Mouse (Mus musculus) heart, embryonic 10.5 days (tissue): ENCODE measurements around the gene Arhgap25. TPM values are rescaled to one million over a fixed set of nuclear protein-coding genes. Genes with fewer than 3 reads are reported as not detected.

Experiments
- DNase-seq: peaks from one replicate; pipeline ENCODE4 v3.0.0-alpha.2; 2017; ENCODE audit warnings: low spot score
- H3K27ac ChIP-seq: fragments of 300-500 bp; sonication (generic); 2 replicates; pipeline ENCODE4 v1.5.1; 2016; ENCODE audit warnings: mild to moderate bottlenecking
- H3K27me3 ChIP-seq: fragments of 300-500 bp; sonication (generic); 2 replicates; pipeline ENCODE4 v1.6.1; 2016; ENCODE audit warnings: mild to moderate bottlenecking; ENCODE audit not compliant: poor library complexity, insufficient read depth, severe bottlenecking
- H3K36me3 ChIP-seq: fragments of 300-500 bp; sonication (generic); 2 replicates; pipeline ENCODE4 v1.6.1; 2016; ENCODE audit warnings: mild to moderate bottlenecking, moderate library complexity
- H3K4me1 ChIP-seq: fragments of 300-500 bp; sonication (generic); 2 replicates; pipeline ENCODE4 v1.6.1; 2016; ENCODE audit warnings: mild to moderate bottlenecking
- H3K4me3 ChIP-seq: fragments of 300-500 bp; sonication (generic); 2 replicates; pipeline ENCODE4 v1.5.1; 2016; ENCODE audit warnings: mild to moderate bottlenecking, moderate library complexity
- H3K9me3 ChIP-seq: fragments of 300-500 bp; sonication (generic); 2 replicates; pipeline ENCODE4 v1.6.1; 2016; ENCODE audit warnings: mild to moderate bottlenecking, moderate library complexity
- WGBS: fragments of 180-500 bp; shearing (Covaris S2); methylation state at CpG from one replicate; pipeline ENCODE4 v1.1.7; 2016; 5-methylcytosine and 5-hydroxymethylcytosine counted together
- polyA plus RNA-seq: library from polyadenylated mRNA; unstranded; fragments of >200 nt; fragmentation: Nextera tagmentation; extraction: Ambion mirVana; gene quantifications from 2 replicates; pipeline ENCODE4 v1.2.1, GENCODE M21; 2016

Arhgap25 gene
- polyA plus RNA-seq, 1 experiment from 2014 or later: 3.9 TPM

- Histone ChIP-seq H3K27me3 (peaks cover 23% of the 10 kb centered on the region), H3K36me3 (no peaks in the 10 kb centered on the region), H3K4me1 (peaks cover 20% of the 10 kb centered on the region), H3K9me3 (no peaks in the 10 kb centered on the region), H3K27ac (no peak overlapping the region), H3K4me3 (no peak overlapping the region)
- no peak for DNase-seq
- WGBS: 66% methylated on average over 3 of the region's 3 CpGs
Measured at GRCm38 (mm10) chr6:87451771-87452170, 81.3 kb downstream of the Arhgap25 start.

- no peak overlapping the region for H3K4me3 ChIP-seq
- H3K36me3 ChIP-seq: no peaks in the 10 kb centered on the region
- H3K9me3 ChIP-seq: no peaks in the 10 kb centered on the region
- no peak for DNase-seq
- WGBS: 42% methylated on average over 3 of the region's 3 CpGs
- peaks cover 25% of the 10 kb centered on the region for H3K27me3 ChIP-seq
- H3K4me1 ChIP-seq: peaks cover 23% of the 10 kb centered on the region
- no peak overlapping the region for H3K27ac ChIP-seq
Measured at GRCm38 (mm10) chr6:87451016-87451415, 82.0 kb downstream of the Arhgap25 start.

- Histone ChIP-seq H3K4me1 (peaks cover 23% of the 10 kb centered on the region), H3K9me3 (no peaks in the 10 kb centered on the region), H3K36me3 (no peaks in the 10 kb centered on the region), H3K27me3 (peaks cover 25% of the 10 kb centered on the region), H3K27ac (peak overlapping the region; percentile 73; the same call in 1 of the 2 replicates), H3K4me3 (no peak overlapping the region)
- 67% methylated on average over 3 of the region's 3 CpGs for WGBS
- DNase-seq: no peak
Measured at GRCm38 (mm10) chr6:87449534-87449933, 83.5 kb downstream of the Arhgap25 start.

GRCm38 (mm10) chr6:87447217-87447616, 85.8 kb downstream of the Arhgap25 start:
- Histone ChIP-seq H3K27me3 (peaks cover 25% of the 10 kb centered on the region), H3K9me3 (no peaks in the 10 kb centered on the region), H3K4me1 (peaks cover 40% of the 10 kb centered on the region), H3K4me3 (no peak overlapping the region), H3K27ac (no peak overlapping the region), H3K36me3 (no peaks in the 10 kb centered on the region)
- DNase-seq: no peak
- 91% methylated on average over 4 of the region's 4 CpGs for WGBS

- H3K4me3 ChIP-seq: no peak overlapping the region
- H3K4me1 ChIP-seq: peaks cover 57% of the 10 kb centered on the region
- H3K27me3 ChIP-seq: peaks cover 16% of the 10 kb centered on the region; the same call in 1 of the 2 replicates
- H3K36me3 ChIP-seq: no peaks in the 10 kb centered on the region
- WGBS: 74% methylated on average over 7 of the region's 7 CpGs
- H3K9me3 ChIP-seq: no peaks in the 10 kb centered on the region
- H3K27ac ChIP-seq: no peak overlapping the region
- DNase-seq: no peak
Measured at GRCm38 (mm10) chr6:87445222-87445621, 87.8 kb downstream of the Arhgap25 start.

- 24% methylated on average over 11 of the region's 11 CpGs for WGBS
- DNase-seq: peak; percentile 92
- peaks cover 11% of the 10 kb centered on the region; the same call in 1 of the 2 replicates for H3K27me3 ChIP-seq
- H3K4me1 ChIP-seq: peaks cover 47% of the 10 kb centered on the region
- peak overlapping the region; percentile 10; the same call in 1 of the 2 replicates for H3K4me3 ChIP-seq
- no peaks in the 10 kb centered on the region for H3K36me3 ChIP-seq
- peak overlapping the region; percentile 56; the same call in 1 of the 2 replicates for H3K27ac ChIP-seq
- no peaks in the 10 kb centered on the region for H3K9me3 ChIP-seq
Measured at GRCm38 (mm10) chr6:87443253-87443652, 89.8 kb downstream of the Arhgap25 start.

GRCm38 (mm10) chr6:87436745-87437144, 96.3 kb downstream of the Arhgap25 start:
- Histone ChIP-seq H3K9me3 (no peaks in the 10 kb centered on the region), H3K27me3 (no peaks in the 10 kb centered on the region), H3K4me3 (no peak overlapping the region), H3K27ac (0 out of 2 replicates have a peak overlapping the region, but pooled peaks have one; percentile 10), H3K4me1 (peaks cover 53% of the 10 kb centered on the region), H3K36me3 (peaks cover 17% of the 10 kb centered on the region)
- WGBS: 52% methylated on average over 8 of the region's 8 CpGs
- no peak for DNase-seq

GRCm38 (mm10) chr6:87435791-87436190, 97.3 kb downstream of the Arhgap25 start:
- Histone ChIP-seq H3K4me3 (no peak overlapping the region), H3K9me3 (no peaks in the 10 kb centered on the region), H3K27ac (no peak overlapping the region), H3K27me3 (no peaks in the 10 kb centered on the region), H3K4me1 (peaks cover 44% of the 10 kb centered on the region), H3K36me3 (peaks cover 17% of the 10 kb centered on the region)
- no peak for DNase-seq
- WGBS: 77% methylated on average over 3 of the region's 3 CpGs

GRCm38 (mm10) chr6:87428487-87429044, 104.5 kb downstream of the Arhgap25 start, which contains the start of gene Bmp10:
Gene Bmp10, plus strand, starts transcription at chr6:87428994.
- Histone ChIP-seq H3K4me1 (peaks cover 44% of the 10 kb centered on the region), H3K4me3 (peak within 1 kb of the TSS; percentile 56), H3K36me3 (no peaks in the 10 kb centered on the region), H3K27me3 (no peaks in the 10 kb centered on the region), H3K27ac (peak within 1 kb of the TSS; percentile 80), H3K9me3 (no peaks in the 10 kb centered on the region)
- DNase-seq: no peak
- 50% methylated on average over 7 of the region's 7 CpGs for WGBS

GRCm38 (mm10) chr6:87427616-87428015, 105.4 kb downstream of the Arhgap25 start:
- Histone ChIP-seq H3K9me3 (no peaks in the 10 kb centered on the region), H3K4me3 (0 out of 2 replicates have a peak overlapping the region, but pooled peaks have one; percentile 1), H3K36me3 (no peaks in the 10 kb centered on the region), H3K4me1 (peaks cover 47% of the 10 kb centered on the region), H3K27ac (peak overlapping the region; percentile 43; the same call in 1 of the 2 replicates), H3K27me3 (no peaks in the 10 kb centered on the region)
- DNase-seq: no peak
- 42% methylated on average over 8 of the region's 8 CpGs for WGBS

GRCm38 (mm10) chr6:87426954-87427353, 106.1 kb downstream of the Arhgap25 start:
- Histone ChIP-seq H3K27ac (peak overlapping the region; percentile 25; the same call in 1 of the 2 replicates), H3K36me3 (no peaks in the 10 kb centered on the region), H3K4me3 (no peak overlapping the region), H3K4me1 (peaks cover 51% of the 10 kb centered on the region), H3K9me3 (no peaks in the 10 kb centered on the region), H3K27me3 (no peaks in the 10 kb centered on the region)
- no peak for DNase-seq
- 46% methylated on average over 5 of the region's 5 CpGs for WGBS

GRCm38 (mm10) chr6:87424037-87424816, 108.8 kb downstream of the Arhgap25 start:
- WGBS: 28% methylated on average over 19 of the region's 19 CpGs
- Histone ChIP-seq H3K27me3 (peaks cover 8% of the 10 kb centered on the region; the same call in 1 of the 2 replicates), H3K4me3 (0 out of 2 replicates have a peak overlapping the region, but pooled peaks have one; percentile 12), H3K27ac (no peak overlapping the region), H3K4me1 (peaks cover 64% of the 10 kb centered on the region), H3K36me3 (no peaks in the 10 kb centered on the region), H3K9me3 (no peaks in the 10 kb centered on the region)
- DNase-seq: peak; percentile 82

GRCm38 (mm10) chr6:87422304-87422703, 110.8 kb downstream of the Arhgap25 start:
- Histone ChIP-seq H3K4me3 (peak overlapping the region; percentile 25; the same call in 1 of the 2 replicates), H3K27me3 (peaks cover 11% of the 10 kb centered on the region; the same call in 1 of the 2 replicates), H3K36me3 (no peaks in the 10 kb centered on the region), H3K27ac (peak overlapping the region; percentile 71), H3K4me1 (peaks cover 55% of the 10 kb centered on the region), H3K9me3 (no peaks in the 10 kb centered on the region)
- WGBS: 31% methylated on average over 7 of the region's 7 CpGs
- no peak for DNase-seq
